Mouse (Mus musculus) monocyte, adult 5-6 weeks (primary cell): ENCODE measurements around the gene Ephb2. TPM values are rescaled to one million over a fixed set of nuclear protein-coding genes. Genes with fewer than 3 reads are reported as not detected.

Experiments
- ATAC-seq: fragments of 153-309, 156-312 bp; replicated peaks from 2 replicates; pipeline ENCODE4 v1.8.0; 2017; ENCODE audit warnings: mild to moderate bottlenecking; ENCODE audit not compliant: low TSS enrichment, insufficient number of reproducible peaks, severe bottlenecking, poor library complexity, low FRiP score
- total RNA-seq: library from RNA; stranded (forward); fragments of 200-1000, 200-491, 200-594 nt; gene quantifications from 3 replicates; pipeline ENCODE4 v1.2.3, GENCODE M21; 2017

Gene Ephb2
- total RNA-seq, 1 experiment from 2014 or later = not detected

DNA sequence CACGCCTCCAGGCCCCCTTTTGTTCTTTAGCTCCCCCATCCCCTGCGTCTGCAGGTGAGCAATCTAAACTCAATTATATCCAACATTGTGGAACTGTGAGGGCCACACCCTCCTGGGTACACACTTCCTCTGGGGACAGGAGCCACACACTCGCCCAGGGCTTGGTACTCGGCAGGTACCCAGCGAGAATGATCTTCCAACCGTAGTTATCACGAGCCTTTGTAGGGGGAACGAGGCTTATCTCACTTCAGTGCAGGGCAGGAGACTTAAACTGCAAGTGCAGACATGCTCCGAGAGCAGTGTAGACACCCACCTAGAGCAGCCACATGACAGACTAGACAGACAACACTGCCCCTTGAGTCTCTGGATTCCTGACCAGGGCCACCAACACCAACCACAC lies 115.8 kb downstream of the Ephb2 start:
- no peak for ATAC-seq

DNA sequence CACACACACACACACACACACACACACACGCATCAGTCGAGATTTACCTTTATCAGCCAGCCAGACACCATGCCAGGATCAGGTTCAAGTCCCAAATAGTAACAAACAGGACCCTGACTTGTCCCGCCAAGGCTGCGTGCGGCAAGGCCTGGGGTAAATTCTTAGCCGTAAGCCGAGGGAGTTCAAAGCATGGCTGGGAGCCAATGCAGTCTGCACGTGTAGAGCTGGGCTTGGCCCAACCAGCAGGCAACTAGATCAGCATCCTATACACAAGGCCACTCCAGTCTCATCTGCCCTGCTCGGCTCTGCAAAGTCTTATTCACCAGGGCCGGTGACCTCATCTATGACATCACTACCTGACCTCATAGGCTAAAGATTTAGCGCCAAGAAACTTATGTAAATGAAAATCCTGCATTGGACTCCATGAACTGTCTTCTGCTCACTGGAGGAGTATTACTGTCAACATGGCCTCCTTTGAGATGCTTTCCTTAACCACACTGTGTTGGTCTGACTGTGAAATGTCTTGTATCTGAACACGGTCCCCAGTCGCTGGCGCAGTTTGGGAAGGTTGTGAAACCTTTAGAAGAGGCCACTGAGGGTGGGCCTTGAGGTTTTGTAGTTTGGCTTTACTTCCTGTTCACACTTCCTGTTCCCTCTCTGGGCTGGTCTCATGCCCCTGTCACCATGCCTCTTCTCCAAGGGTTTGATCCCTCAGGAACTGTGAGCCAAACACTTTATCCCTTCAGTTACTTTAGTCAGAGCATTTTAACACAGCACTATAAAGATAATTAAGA lies 117.4 kb downstream of the Ephb2 start:
- ATAC-seq = no peak

GRCm38 (mm10) chr4:136716561-136716972 lies 119.2 kb downstream of the Ephb2 start:
- ATAC-seq = no peak

- ATAC-seq = no peak
Measured at GRCm38 (mm10) chr4:136714530-136714929, 121.3 kb downstream of the Ephb2 start.

DNA sequence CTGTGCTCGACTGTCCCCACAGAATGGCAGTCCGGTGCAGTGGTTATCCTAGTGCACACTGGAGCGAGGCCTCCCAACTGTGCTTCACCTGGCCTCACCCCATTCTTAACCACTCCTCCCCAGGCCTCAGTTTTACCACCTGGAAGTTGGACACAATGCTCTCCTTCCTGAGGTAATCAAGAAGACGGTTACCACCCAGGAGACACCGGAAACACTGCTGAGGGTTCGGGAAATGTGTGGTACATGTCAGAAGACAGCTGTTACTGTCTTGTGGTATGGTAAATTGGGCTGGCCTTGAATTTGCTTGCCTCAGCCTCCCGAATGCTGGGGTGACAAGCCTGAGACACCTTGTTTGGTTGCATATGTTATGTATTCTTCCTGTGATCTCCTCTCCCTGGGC lies 121.9 kb downstream of the Ephb2 start:
- ATAC-seq = no peak

- no peak for ATAC-seq
Measured at GRCm38 (mm10) chr4:136713431-136713830, 122.4 kb downstream of the Ephb2 start.

- no peak for ATAC-seq
Measured at GRCm38 (mm10) chr4:136711985-136712768, 123.6 kb downstream of the Ephb2 start.

- no peak for ATAC-seq
Measured at GRCm38 (mm10) chr4:136710345-136710744, 125.4 kb downstream of the Ephb2 start.

- ATAC-seq = no peak
Measured at GRCm38 (mm10) chr4:136708956-136709355, 126.8 kb downstream of the Ephb2 start.

GRCm38 (mm10) chr4:136706696-136707095 lies 129.1 kb downstream of the Ephb2 start:
- ATAC-seq = no peak

DNA sequence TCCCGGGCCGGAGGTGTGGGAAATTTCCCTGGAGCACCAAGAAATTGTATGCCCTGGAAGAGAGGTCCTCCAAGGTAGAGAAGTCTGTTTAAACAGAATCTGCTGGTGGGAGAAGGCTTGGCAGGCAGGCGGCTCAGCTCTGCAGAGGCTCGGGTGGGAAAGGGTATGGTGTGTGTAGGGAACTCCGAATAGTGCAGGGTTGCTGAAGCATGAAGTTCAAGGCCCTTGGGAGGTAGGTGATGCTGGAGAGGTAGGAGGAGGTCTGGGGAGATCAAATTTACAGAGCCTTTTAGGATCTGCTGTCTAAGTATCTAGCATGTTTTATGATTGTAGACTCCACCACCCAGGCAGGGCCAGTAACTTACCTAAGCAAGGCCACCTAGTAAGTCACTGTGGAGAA lies 130.7 kb downstream of the Ephb2 start:
- ATAC-seq = no peak

GRCm38 (mm10) chr4:136704551-136704950 lies 131.2 kb downstream of the Ephb2 start:
- no peak for ATAC-seq

GRCm38 (mm10) chr4:136703351-136703750 lies 132.4 kb downstream of the Ephb2 start:
- ATAC-seq = no peak

DNA sequence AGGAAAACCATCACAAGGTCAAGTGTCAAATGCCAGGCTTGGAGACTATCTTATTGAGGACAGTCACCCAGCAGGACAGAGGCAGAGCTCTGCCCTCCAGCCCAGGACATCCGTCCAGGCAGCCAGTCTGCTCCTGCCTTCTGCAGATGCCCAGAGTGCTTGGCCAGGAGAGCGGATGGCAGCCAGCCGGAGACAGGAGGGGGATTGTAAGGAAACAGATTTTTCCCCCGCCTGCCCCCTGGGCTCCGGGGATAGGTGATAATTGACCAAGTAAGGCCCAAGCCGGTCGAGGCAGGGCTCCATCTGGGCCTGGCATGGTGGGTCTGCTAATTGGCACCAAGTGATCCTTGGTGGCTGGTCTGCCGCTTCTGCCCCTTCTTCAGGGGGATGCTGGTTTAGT lies 133.3 kb downstream of the Ephb2 start:
- no peak for ATAC-seq

DNA sequence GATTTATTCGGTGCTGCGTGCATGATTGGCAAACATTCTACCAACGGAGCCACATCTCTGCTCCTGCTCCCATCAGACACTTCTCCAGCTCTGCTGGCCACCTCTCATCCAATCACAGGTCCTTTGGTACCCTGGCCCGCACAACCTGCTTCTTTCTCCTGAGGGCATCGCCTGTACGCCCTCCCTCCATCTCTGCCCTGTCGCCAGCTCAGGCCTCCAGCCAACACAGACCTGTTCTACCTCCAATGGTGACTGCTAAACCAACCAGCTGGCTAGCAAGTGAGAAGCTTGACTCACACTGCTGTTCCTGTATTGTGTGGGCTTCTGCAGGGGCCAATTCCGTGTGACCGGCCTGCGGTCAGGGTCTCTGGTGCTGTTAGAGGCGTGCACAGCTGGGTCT lies 134.6 kb downstream of the Ephb2 start:
- ATAC-seq = no peak

- ATAC-seq = no peak
Measured at GRCm38 (mm10) chr4:136699084-136699450, 136.7 kb downstream of the Ephb2 start.

DNA sequence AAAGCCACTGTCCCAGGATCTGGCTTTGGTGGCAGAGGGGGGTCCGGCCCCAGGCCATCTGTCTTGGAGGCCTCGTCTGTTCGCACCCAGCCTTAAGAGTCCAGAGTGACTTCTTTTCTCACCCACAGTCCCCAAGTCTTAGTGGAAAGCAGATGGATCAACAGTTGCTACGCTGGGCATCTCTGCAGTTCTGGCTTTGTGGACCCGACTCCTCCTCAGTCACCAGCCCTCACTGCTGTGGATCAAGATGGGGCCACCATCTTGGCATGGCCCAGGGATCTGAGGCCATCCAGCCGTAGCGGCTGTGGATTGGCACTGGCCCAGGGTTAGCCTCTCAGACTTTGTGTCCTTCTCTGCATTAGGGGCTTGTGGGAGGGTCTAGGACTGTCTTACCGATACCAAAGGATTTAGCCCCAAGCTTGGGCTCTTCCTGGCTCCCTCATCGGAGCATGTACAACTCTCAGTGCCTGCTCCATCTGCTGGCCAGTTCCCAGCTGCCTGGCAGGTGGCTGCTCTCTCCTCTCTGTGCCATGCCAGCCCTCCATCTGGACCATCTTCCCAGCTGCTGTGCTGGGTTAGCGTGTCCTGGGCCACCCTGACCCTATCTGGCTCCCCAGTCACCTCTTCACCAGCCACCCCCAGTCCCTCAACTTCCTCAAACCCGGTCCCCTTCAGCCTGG lies 137.2 kb downstream of the Ephb2 start:
- no peak for ATAC-seq

DNA sequence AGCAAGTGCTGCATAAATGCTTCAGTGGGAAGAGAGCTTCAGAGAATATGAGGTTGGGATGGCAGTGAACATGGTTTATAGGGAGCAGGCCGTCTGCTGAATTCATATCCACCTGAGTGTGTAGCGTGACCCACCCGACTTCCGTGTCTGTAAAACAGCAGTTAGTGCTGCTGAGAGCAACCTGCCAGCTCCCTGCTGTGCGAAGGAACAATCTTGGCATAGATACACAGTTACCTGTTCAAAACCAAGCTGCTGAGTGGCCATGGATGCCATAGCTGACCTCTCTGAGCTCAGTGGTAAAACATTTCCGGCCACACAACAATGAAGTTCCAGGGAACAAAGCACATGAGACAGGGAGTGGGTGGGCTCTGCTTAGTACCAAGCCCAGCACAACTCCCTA lies 138.5 kb downstream of the Ephb2 start:
- ATAC-seq = no peak

GRCm38 (mm10) chr4:136696381-136696925 lies 139.3 kb downstream of the Ephb2 start:
- 0 out of 2 replicates have a peak, but pooled peaks have one; percentile 55 for ATAC-seq
